Mouse (Mus musculus) right cerebral cortex, postnatal 25 days (tissue): ENCODE measurements at regions not wholly inside any gene's neighbourhood (a gene's known extent, or its start where the extent isn't known, plus 50 kb on each side); places are given as distances from the start of the nearest gene placed in this dataset.

Experiments
- DNase-seq: peaks from one replicate; pipeline ENCODE4 v3.0.0; 2022

GRCm38 (mm10) chr3:102664665-102665190, 69.6 kb upstream of the Tspan2 start:
- DNase-seq = no peak

DNA sequence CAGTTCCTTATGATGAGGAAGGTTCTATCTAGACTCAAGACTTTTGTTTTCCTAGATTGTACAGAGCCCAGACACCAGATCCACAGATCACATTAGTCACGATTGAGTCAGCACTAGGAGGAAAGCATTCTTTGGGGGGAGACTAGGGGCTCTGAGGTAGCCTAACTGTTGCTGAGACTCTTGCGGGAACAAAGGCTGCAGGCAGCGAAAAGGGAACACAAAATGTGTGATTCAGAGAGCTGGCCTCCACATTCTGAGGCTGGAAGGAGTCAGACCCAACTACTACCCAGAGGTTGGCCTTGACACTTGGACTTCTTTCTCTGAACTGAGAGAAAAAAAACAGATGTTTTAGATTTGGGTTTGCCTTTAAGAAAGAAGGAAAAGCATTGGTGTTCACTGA, 66.5 kb upstream of the Tspan2 start:
- no peak for DNase-seq

DNA sequence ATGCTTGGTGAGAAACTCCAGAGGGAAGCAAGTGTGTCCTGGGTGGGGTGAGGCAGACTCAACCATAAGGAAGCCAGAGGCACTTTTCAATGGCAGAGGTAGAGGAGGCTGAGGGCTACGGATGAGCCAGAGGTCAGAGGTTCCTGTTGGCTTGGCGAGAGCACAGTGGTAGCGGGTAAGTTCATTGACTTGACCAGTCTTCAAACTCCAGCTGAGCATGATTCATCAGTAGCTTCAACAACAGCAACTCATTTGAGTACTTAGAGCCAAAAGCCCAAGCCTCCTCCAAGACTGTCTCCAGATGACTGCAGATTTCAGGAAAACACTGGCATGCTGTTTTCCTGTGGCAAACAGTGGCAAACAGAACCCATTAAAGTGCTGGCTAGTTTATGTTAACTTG, 65.8 kb upstream of the Tspan2 start:
- DNase-seq = no peak

- DNase-seq = no peak
Measured at GRCm38 (mm10) chr3:102669951-102670350, 64.4 kb upstream of the Tspan2 start.

DNA sequence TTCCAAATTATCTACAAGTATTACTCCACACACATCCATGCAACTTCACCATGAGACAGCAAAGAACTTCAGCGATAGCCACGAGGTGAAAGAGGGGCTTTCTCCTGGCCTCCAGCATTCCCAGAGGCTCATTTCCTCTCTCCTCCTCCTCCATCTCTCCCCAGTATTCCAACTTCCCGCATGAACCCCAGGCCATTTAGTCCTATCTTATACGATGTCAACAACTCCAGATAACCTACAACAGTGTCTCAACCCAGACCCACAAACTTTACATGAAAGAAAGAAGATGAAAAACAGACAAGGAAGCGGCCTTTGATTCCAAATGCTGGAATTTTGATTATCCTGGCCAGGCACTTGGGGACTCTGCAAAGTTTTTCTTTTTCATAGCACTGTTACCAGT, 63.8 kb upstream of the Tspan2 start:
- no peak for DNase-seq

GRCm38 (mm10) chr3:102670972-102671371, 63.4 kb upstream of the Tspan2 start:
- no peak for DNase-seq

GRCm38 (mm10) chr3:102673506-102673905, 60.8 kb upstream of the Tspan2 start:
- no peak for DNase-seq

DNA sequence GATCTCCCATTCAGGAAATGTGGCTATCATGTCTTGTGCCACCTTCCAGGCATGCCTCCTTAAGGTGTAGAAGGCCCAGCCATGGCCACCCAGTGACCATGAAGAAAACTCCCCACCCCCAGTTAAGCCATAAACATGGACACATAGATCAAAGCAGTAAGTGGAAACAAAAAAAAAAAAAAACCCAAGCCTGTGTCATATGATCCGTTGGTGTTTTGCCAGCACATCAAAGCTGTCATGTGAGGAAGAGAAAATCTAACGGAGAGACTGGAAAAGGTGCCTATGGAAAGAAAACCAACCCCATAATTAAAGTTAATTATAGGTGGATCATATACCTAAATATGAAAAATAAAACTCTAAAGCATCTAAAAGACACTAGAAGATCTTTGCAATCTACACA, 60.3 kb upstream of the Tspan2 start:
- DNase-seq = no peak

DNA sequence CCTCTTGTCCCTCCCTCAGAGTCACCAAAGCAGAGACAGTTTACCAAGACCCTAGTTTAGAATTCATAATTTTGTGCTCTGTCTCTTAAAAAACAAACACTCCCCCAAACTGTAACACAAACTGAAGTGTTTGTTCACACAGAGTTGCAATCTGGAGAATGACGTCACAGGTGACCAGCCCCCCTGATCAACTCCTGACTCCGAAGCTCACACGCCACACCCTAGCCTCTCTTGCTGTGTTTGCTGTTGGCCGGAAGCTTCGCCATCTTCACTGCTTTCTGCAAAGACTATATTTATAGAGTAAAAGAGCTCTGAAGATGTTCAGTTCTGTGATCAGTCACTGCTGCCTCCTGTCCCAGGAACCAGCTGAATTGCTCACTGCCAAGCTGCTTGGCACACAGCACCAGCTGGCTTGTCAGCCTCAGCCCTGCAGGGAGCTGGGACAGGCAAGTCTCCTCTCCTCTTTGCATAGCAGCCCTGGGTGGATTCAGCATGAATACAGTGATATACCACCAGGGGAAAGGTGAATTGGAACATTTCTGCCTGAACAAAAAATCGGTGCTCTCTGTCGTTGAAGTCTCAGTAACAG, 57.3 kb upstream of the Tspan2 start:
- peak; percentile 72 for DNase-seq

GRCm38 (mm10) chr3:102678516-102678915, 55.8 kb upstream of the Tspan2 start:
- DNase-seq = no peak

DNA sequence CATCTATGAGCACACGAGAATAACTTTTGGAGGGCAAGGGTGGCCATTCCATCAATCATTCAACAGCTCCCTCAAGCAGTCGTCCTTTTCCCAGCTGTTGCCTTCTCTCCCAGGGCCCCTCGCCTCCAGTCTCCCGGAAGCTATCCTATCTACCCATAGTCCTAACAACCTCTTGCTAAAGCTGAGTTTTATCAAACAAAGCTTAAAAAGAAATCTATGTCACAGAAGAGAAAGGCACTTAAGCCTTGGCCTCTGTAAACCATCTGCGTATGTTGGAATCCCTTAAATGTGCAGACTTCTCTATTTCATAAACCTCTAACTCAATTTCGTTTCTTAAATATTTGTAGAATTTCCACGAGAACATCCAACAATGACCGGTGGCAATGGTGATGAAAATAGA, 51.9 kb upstream of the Tspan2 start:
- no peak for DNase-seq

DNA sequence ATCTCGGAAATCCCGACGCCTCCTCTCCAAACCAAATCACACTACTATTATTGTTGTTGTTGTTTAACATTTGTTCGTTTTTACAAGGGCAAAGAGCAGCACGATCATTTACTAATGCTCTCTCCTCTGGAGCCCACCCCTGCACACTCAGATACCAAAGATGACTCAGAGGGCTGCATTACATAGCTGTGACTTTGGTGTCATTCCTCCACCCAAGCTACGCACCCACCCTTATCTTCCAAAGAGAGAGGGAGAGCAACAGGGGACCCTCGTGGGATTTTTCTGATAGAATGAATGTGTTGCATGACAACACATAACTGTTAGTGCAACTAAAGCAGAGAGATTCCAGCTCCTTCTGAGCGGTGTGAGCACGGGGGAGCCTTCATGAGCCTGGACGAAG, 50.8 kb upstream of the Tspan2 start:
- DNase-seq = no peak
